Comparison of ENCODE assay signal across 18 mouse cellular contexts in the genomic region with DNA sequence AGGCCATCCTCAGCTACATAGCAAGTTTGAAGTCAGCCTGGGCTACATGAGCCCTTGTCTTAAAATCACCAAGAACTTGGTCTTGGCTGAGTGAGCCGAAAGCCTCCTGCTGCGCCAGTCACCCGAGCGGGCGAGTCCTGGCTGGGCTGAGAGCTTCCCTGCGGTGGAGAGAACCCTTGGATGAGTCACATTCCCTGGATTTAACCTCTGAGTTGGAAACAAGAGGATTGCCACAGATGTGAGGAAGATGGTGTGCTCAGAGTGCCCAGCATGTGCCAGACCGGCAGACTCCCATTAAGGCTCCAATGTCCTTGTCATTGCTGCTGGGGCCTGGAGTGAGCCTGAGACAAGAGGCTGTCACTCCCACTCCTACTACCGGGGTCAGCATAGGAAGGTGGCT.
"Had no signal": no experiment of that assay in that cellular context is flagged by ENCODE, and none has a peak within 500 bp of the region (broad histone marks: within the 10 kb centered on the region; RNA-seq: fewer than 3 reads in every experiment).

No protein-coding gene starts in this region.

- ATAC-seq: liver, postnatal 0 days; lung, postnatal 0 days; midbrain, embryonic 15.5 days had no signal

- H3K27me3 ChIP-seq: lung, embryonic 15.5 days; midbrain, embryonic 12.5 days; midbrain, embryonic 15.5 days; neural tube, embryonic 13.5 days; neural tube, embryonic 15.5 days; stomach, embryonic 15.5 days had no signal

- H3K4me2 ChIP-seq: liver, embryonic 15.5 days; lung, embryonic 15.5 days; midbrain, embryonic 12.5 days; midbrain, embryonic 15.5 days; neural tube, embryonic 13.5 days; neural tube, embryonic 15.5 days; stomach, embryonic 15.5 days had no signal

- DNase-seq: liver, postnatal 0 days; lung, adult 2 months; lung, postnatal 14 days; lung, postnatal 36 days; right cerebral cortex, postnatal 14 days; thymus, adult 2 months; thymus, postnatal 36 days had no signal

- H3K9me3 ChIP-seq: liver, embryonic 15.5 days; lung, embryonic 15.5 days; midbrain, embryonic 12.5 days; midbrain, embryonic 15.5 days; neural tube, embryonic 13.5 days; neural tube, embryonic 15.5 days; stomach, embryonic 15.5 days had no signal

- H3K4me3 ChIP-seq: liver, embryonic 15.5 days; lung, embryonic 15.5 days; megakaryocyte, embryonic 14.5 days; midbrain, embryonic 12.5 days; midbrain, embryonic 15.5 days; neural tube, embryonic 13.5 days; neural tube, embryonic 15.5 days; stomach, embryonic 15.5 days had no signal

- H3K27ac ChIP-seq: liver, embryonic 15.5 days; lung, embryonic 15.5 days; macrophage; midbrain, embryonic 12.5 days; midbrain, embryonic 15.5 days; neural tube, embryonic 13.5 days; neural tube, embryonic 15.5 days; stomach, embryonic 15.5 days; stomach, postnatal 0 days had no signal

- H3K9ac ChIP-seq: liver, embryonic 15.5 days; liver, postnatal 0 days; lung, embryonic 15.5 days; midbrain, embryonic 12.5 days; midbrain, embryonic 15.5 days; neural tube, embryonic 13.5 days; neural tube, embryonic 15.5 days; stomach, embryonic 15.5 days had no signal

- H3K36me3 ChIP-seq: liver, embryonic 15.5 days; lung, embryonic 15.5 days; midbrain, embryonic 12.5 days; midbrain, embryonic 15.5 days; neural tube, embryonic 13.5 days; neural tube, embryonic 15.5 days; stomach, embryonic 15.5 days had no signal
